Comparison of ENCODE assay signal across 9 mouse cellular contexts in genomic region chr4:133085783-133086342, GRCm38 (mm10). TPM values are rescaled to one million over a fixed set of nuclear protein-coding genes. Genes with fewer than 3 reads are reported as not detected.
A peak's percentile ranks its signal among the peaks of the same experiment; 100 is the strongest.
DNase-seq lines count a peak whose midpoint lies in the region; ATAC-seq and TF ChIP-seq lines count a peak whose summit lies in the region.
"Had no signal": no experiment of that assay in that cellular context is flagged by ENCODE, and none has a peak within 500 bp of the region (broad histone marks: within the 10 kb centered on the region; RNA-seq: fewer than 3 reads in every experiment).

No protein-coding gene starts in this region.

- WGBS in hindbrain, postnatal 0 days: 16% methylated on average over 12 of the region's 12 CpGs
- WGBS in midbrain, embryonic 13.5 days: 6% methylated on average over 12 of the region's 12 CpGs

- H3K4me2 ChIP-seq in hindbrain, postnatal 0 days (ENCODE audit: low read depth, low read length): peak overlapping the region; percentile 85
- peak overlapping the region; percentile 82 for H3K4me2 ChIP-seq in midbrain, embryonic 13.5 days (replicated peaks)

- no peak for TF ChIP-seq CTCF in hindbrain, postnatal 0 days (IDR thresholded peaks at IDR 0.05; ENCODE audit: low read depth)

- H3K4me3 ChIP-seq in hindbrain, postnatal 0 days (ENCODE audit: low read length): peak overlapping the region; percentile 33; the same call in 1 of the 2 replicates
- H3K4me3 ChIP-seq in midbrain, embryonic 13.5 days (replicated peaks): peak overlapping the region; percentile 37

- H3K9ac ChIP-seq in hindbrain, postnatal 0 days (replicated peaks; ENCODE audit: low read length): peak overlapping the region; percentile 58; the same call in 1 of the 2 replicates
- peak overlapping the region; percentile 58; the same call in 1 of the 2 replicates for H3K9ac ChIP-seq in midbrain, embryonic 13.5 days (replicated peaks)

- peak overlapping the region; percentile 86 for H3K27ac ChIP-seq in hindbrain, postnatal 0 days
- H3K27ac ChIP-seq in midbrain, embryonic 13.5 days: peak overlapping the region; percentile 85

- intact Hi-C loops in gastrocnemius, postnatal 14 days (cut with DNase I; ENCODE audit: low total_unique reads): no loop called here

- peaks cover 43% of the 10 kb centered on the region for H3K4me1 ChIP-seq in hindbrain, postnatal 0 days (ENCODE audit: insufficient read depth, low read length)
- H3K4me1 ChIP-seq in midbrain, embryonic 13.5 days (replicated peaks): peaks cover 56% of the 10 kb centered on the region

- H3K36me3 ChIP-seq in hindbrain, postnatal 0 days (ENCODE audit: insufficient read depth, low read length): no peaks in the 10 kb centered on the region; the same call in 1 of the 2 replicates
- no peaks in the 10 kb centered on the region for H3K36me3 ChIP-seq in midbrain, embryonic 13.5 days

- H3K9me3 ChIP-seq in hindbrain, postnatal 0 days (ENCODE audit: low read length): no peaks in the 10 kb centered on the region
- no peaks in the 10 kb centered on the region for H3K9me3 ChIP-seq in midbrain, embryonic 13.5 days

- ATAC-seq in hindbrain, postnatal 0 days: peak; percentile 25; the same call in 1 of the 2 replicates
- ATAC-seq in midbrain, embryonic 13.5 days: peak; percentile 38

- DNase-seq in gastrocnemius, postnatal 14 days: peak; percentile 58
- no peak for DNase-seq in gastrocnemius, postnatal 25 days
- peak; percentile 56 for DNase-seq in embryo, embryonic 9.5 days (ENCODE audit: extremely low spot score)
- peak; percentile 61 for DNase-seq in hindbrain, postnatal 0 days (ENCODE audit: low spot score)
- peak; percentile 77 to 88 for DNase-seq in thymus, postnatal 36 days
- no peak for DNase-seq in layer of hippocampus, adult 9-10 months (ENCODE audit: low spot score)
- no peak for DNase-seq in cerebellum, adult 11-12 months

- no peaks in the 10 kb centered on the region for H3K27me3 ChIP-seq in hindbrain, postnatal 0 days (ENCODE audit: insufficient read depth, low read length)
- H3K27me3 ChIP-seq in midbrain, embryonic 13.5 days: no peaks in the 10 kb centered on the region
- H3K27me3 ChIP-seq: CH12.LX had no signal

RNA-seq across cellular contexts. Expression of gene Wasf2, which starts 44.4 kb away (rescaled TPM):
- 10 to 100 TPM; 53.8 to 63.9 TPM for total RNA-seq in gastrocnemius, postnatal 14 days (2021)
- 10 to 100 TPM; 33.8 to 39.7 TPM for total RNA-seq in gastrocnemius, postnatal 25 days (2021)
- total RNA-seq in hindbrain, postnatal 0 days (2014; rRNA removed): 14.1 and 14.7 TPM in 2 replicates
- polyA plus RNA-seq in hindbrain, postnatal 0 days (2015; fragmentation: Nextera tagmentation; extraction: Ambion mirVana): 27.5 and 32.3 TPM in 2 replicates
- 28.8 and 34.2 TPM in 2 replicates for polyA plus RNA-seq in midbrain, embryonic 13.5 days (2015; fragmentation: Nextera tagmentation; extraction: Ambion mirVana)

Comparison
In these comparisons a context has a peak if more than half of its experiments do, and no peak if none do; other contexts are left out.
1. DNase-seq: peak in gastrocnemius, postnatal 14 days (single experiment), embryo, embryonic 9.5 days (single experiment), hindbrain, postnatal 0 days (single experiment) and thymus, postnatal 36 days (2 of 2); none in gastrocnemius, postnatal 25 days (single experiment), layer of hippocampus, adult 9-10 months (single experiment) and cerebellum, adult 11-12 months (single experiment).